ENCODE assay signal across 38 mouse cellular contexts in genomic region chr2:180819504-180819903, GRCm38 (mm10). TPM values are rescaled to one million over a fixed set of nuclear protein-coding genes. Genes with fewer than 3 reads are reported as not detected.
DNase-seq lines count a peak whose midpoint lies in the region; ATAC-seq and TF ChIP-seq lines count a peak whose summit lies in the region.
"Had no signal": no experiment of that assay in that cellular context is flagged by ENCODE, and none has a peak within 500 bp of the region (broad histone marks: within the 10 kb centered on the region; RNA-seq: fewer than 3 reads in every experiment).

No protein-coding gene starts in this region.

- 72% methylated on average over 2 of the region's 2 CpGs for WGBS in hindbrain, postnatal 0 days
- 71% methylated on average over 2 of the region's 2 CpGs for WGBS in hindbrain, embryonic 12.5 days

- peak; percentile 48 to 53 for DNase-seq in cerebellum, adult 18-20 months
- no peak for DNase-seq in cerebellum, adult 8-10 months
- DNase-seq in hindbrain, postnatal 0 days (ENCODE audit: low spot score): no peak
- DNase-seq in cerebellum, adult 9-11 months: peak; percentile 67
- DNase-seq in cerebellum, postnatal 36 days: peak; percentile 28 to 41
- no peak for DNase-seq in right cerebral cortex, adult 18-20 months
- DNase-seq: adrenal gland, adult 8-10 months; embryo, embryonic 11 days; gastrocnemius, adult 2 months; gastrocnemius, postnatal 36 days; heart, adult 2 months; heart, postnatal 10 days; kidney, adult 11 months; kidney, postnatal 14 days; layer of hippocampus, adult 9-11 months; midbrain, embryonic 14.5 days; right cerebral cortex, postnatal 4 days; thymus, adult 18-20 months; thymus, postnatal 25 days had no signal

- no peaks in the 10 kb centered on the region for H3K9me3 ChIP-seq in hindbrain, postnatal 0 days (ENCODE audit: low read length)
- no peaks in the 10 kb centered on the region for H3K9me3 ChIP-seq in hindbrain, embryonic 12.5 days (replicated peaks)
- H3K9me3 ChIP-seq: embryonic facial prominence, embryonic 13.5 days; forebrain, embryonic 10.5 days; forebrain, embryonic 15.5 days; G1E; heart, embryonic 13.5 days; limb, embryonic 13.5 days; lung, embryonic 15.5 days; neural tube, embryonic 15.5 days had no signal

- no peaks in the 10 kb centered on the region for H3K36me3 ChIP-seq in hindbrain, postnatal 0 days (ENCODE audit: insufficient read depth, low read length)
- H3K36me3 ChIP-seq in hindbrain, embryonic 12.5 days: no peaks in the 10 kb centered on the region
- H3K36me3 ChIP-seq: embryonic facial prominence, embryonic 13.5 days; forebrain, embryonic 10.5 days; forebrain, embryonic 15.5 days; G1E; heart, embryonic 13.5 days; limb, embryonic 13.5 days; lung, embryonic 15.5 days; neural tube, embryonic 15.5 days had no signal

- no peak overlapping the region for H3K4me2 ChIP-seq in hindbrain, postnatal 0 days (ENCODE audit: low read depth, low read length)
- H3K4me2 ChIP-seq in hindbrain, embryonic 12.5 days (replicated peaks): no peak overlapping the region
- H3K4me2 ChIP-seq: embryonic facial prominence, embryonic 13.5 days; forebrain, embryonic 15.5 days; heart, embryonic 13.5 days; limb, embryonic 13.5 days; liver, embryonic 11.5 days; lung, embryonic 15.5 days; neural tube, embryonic 15.5 days had no signal

- H3K27ac ChIP-seq in hindbrain, postnatal 0 days: no peak overlapping the region
- H3K27ac ChIP-seq in hindbrain, embryonic 12.5 days: no peak overlapping the region
- H3K27ac ChIP-seq: embryonic facial prominence, embryonic 13.5 days; forebrain, embryonic 10.5 days; forebrain, embryonic 15.5 days; gastrocnemius, adult 2 months; heart, adult 2 months; heart, embryonic 13.5 days; limb, embryonic 13.5 days; lung, embryonic 15.5 days; neural tube, embryonic 15.5 days; stomach, postnatal 0 days had no signal

- 0 out of 2 replicates have a peak, but pooled peaks cover 7% of the 10 kb centered on the region for H3K4me1 ChIP-seq in hindbrain, postnatal 0 days (ENCODE audit: insufficient read depth, low read length)
- H3K4me1 ChIP-seq in hindbrain, embryonic 12.5 days: peaks cover 11% of the 10 kb centered on the region; the same call in 1 of the 2 replicates
- H3K4me1 ChIP-seq: embryonic facial prominence, embryonic 13.5 days; forebrain, embryonic 15.5 days; heart, embryonic 13.5 days; lung, embryonic 15.5 days had no signal

- no peak overlapping the region for H3K9ac ChIP-seq in hindbrain, postnatal 0 days (replicated peaks; ENCODE audit: low read length)
- no peak overlapping the region for H3K9ac ChIP-seq in hindbrain, embryonic 12.5 days
- H3K9ac ChIP-seq: embryonic facial prominence, embryonic 13.5 days; forebrain, embryonic 15.5 days; heart, embryonic 13.5 days; limb, embryonic 13.5 days; lung, embryonic 15.5 days; neural tube, embryonic 15.5 days had no signal

- ATAC-seq in hindbrain, postnatal 0 days: no peak
- ATAC-seq in hindbrain, embryonic 12.5 days (ENCODE audit: low FRiP score): no peak
- ATAC-seq: forebrain, embryonic 15.5 days; inflammation-experienced regulatory T-cells, adult 6 months had no signal

- H3K27me3 ChIP-seq in hindbrain, postnatal 0 days (ENCODE audit: insufficient read depth, low read length): no peaks in the 10 kb centered on the region
- H3K27me3 ChIP-seq in hindbrain, embryonic 12.5 days: no peaks in the 10 kb centered on the region; the same call in 1 of the 2 replicates
- H3K27me3 ChIP-seq: embryonic facial prominence, embryonic 13.5 days; forebrain, embryonic 15.5 days; lung, embryonic 15.5 days; neural tube, embryonic 15.5 days had no signal

- TF ChIP-seq CTCF in hindbrain, postnatal 0 days (IDR thresholded peaks at IDR 0.05; ENCODE audit: low read depth): 0 out of 2 replicates have a peak, but pooled peaks have one; percentile 12

- H3K4me3 ChIP-seq in hindbrain, postnatal 0 days (ENCODE audit: low read length): no peak overlapping the region
- H3K4me3 ChIP-seq in hindbrain, embryonic 12.5 days: no peak overlapping the region
- H3K4me3 ChIP-seq: embryonic facial prominence, embryonic 13.5 days; forebrain, embryonic 10.5 days; forebrain, embryonic 15.5 days; gastrocnemius, adult 2 months; heart, adult 2 months; heart, embryonic 13.5 days; limb, embryonic 13.5 days; lung, embryonic 15.5 days; neural tube, embryonic 15.5 days had no signal

RNA-seq across cellular contexts. Expression of gene Bhlhe23, which starts 42.8 kb away (rescaled TPM):
- total RNA-seq in hindbrain, postnatal 0 days (2014; rRNA removed): 0.72 and 0.73 TPM in 2 replicates
- polyA plus RNA-seq in hindbrain, postnatal 0 days (2015; fragmentation: Nextera tagmentation; extraction: Ambion mirVana): 0.23 and 0.49 TPM in 2 replicates
- 2.3 and 3.3 TPM in 2 replicates for polyA plus RNA-seq in hindbrain, embryonic 12.5 days (2016; fragmentation: Nextera tagmentation; extraction: Ambion mirVana)
- total RNA-seq: adrenal gland, adult 8-10 months; adrenal gland, postnatal 4 days; gastrocnemius, adult 2 months; gastrocnemius, postnatal 36 days; heart, adult 2 months; heart, postnatal 10 days; hematopoietic stem cell, adult 5-6 weeks; left cerebral cortex, postnatal 14 days; megakaryocyte progenitor cell, adult 5-6 weeks had no signal
- polyA plus RNA-seq: embryonic facial prominence, embryonic 13.5 days; G1E; heart, adult 2 months; heart, embryonic 13.5 days; inflammation-experienced regulatory T-cells, adult 6 months; kidney, embryonic 14.5 days; liver, embryonic 11.5 days; liver, embryonic 16.5 days; lung, embryonic 15.5 days; spleen, adult 2 months; stomach, postnatal 0 days had no signal

Comparison
In these comparisons a context has a peak if more than half of its experiments do, and no peak if none do; other contexts are left out.
1. DNase-seq: peak in cerebellum, adult 18-20 months (2 of 2), cerebellum, adult 9-11 months (single experiment) and cerebellum, postnatal 36 days (2 of 2); none in cerebellum, adult 8-10 months (single experiment), hindbrain, postnatal 0 days (single experiment) and right cerebral cortex, adult 18-20 months (single experiment).